ENCODE assay signal across 16 mouse cellular contexts in the genomic region with DNA sequence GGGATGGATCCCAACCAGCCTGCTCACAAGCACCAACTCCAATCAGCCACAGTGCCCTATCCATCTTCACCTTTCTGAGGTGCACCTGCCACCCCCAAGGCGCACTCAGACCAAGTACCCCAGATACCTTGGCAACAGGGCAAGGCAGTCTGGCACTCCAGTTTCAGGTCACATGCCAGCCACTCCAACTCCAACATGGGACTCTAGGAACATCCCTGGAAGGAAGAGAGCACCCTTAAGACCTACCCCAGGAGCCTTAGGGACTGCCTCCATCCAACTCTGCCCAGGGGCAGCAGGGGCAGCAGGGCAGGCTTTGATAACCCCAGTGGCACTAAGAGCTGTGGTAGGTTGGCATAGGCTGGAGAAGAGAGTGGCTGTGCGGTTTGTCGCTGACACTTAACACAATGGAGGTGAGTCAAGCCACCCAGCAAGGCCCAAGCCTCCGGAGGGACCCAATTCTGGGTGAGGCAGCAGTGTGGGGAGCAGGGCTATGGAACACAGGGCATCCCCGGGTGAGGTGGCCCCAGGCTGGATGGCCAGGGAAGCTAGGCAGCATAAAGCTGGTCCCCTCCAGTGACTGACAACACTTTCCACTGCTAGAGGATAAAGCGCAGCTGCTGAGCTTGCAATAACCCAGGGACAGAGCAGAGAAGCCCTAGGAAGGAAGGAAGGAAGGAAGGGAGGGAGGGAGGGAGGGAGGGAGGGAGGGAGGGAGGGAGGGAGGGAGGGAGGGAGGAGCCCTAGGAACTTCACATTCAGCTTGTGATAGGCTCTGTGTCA. TPM values are rescaled to one million over a fixed set of nuclear protein-coding genes. Genes with fewer than 3 reads are reported as not detected.
DNase-seq lines count a peak whose midpoint lies in the region; ATAC-seq and TF ChIP-seq lines count a peak whose summit lies in the region.
"Had no signal": no experiment of that assay in that cellular context is flagged by ENCODE, and none has a peak within 500 bp of the region (broad histone marks: within the 10 kb centered on the region; RNA-seq: fewer than 3 reads in every experiment).

No protein-coding gene starts in this region.

- DNase-seq in heart, embryonic 10.5 days (ENCODE audit: low spot score): no peak
- DNase-seq in heart, adult 18-20 months: no peak
- DNase-seq in kidney, postnatal 10 days: peak; percentile 49
- no peak for DNase-seq in kidney, postnatal 14 days
- no peak for DNase-seq in CH12.LX (ENCODE audit: extremely low read depth)
- no peak for DNase-seq in heart, postnatal 0 days (ENCODE audit: low spot score)
- no peak for DNase-seq in urinary bladder, postnatal 4 days (ENCODE audit: low spot score in 2 of 2)
- DNase-seq: adrenal gland, adult 8-10 months; cerebellum, adult 9-10 months; gastrocnemius, postnatal 36 days; kidney, adult 9 months; thymus, postnatal 36 days had no signal

- no peak overlapping the region for H3K4me3 ChIP-seq in heart, embryonic 10.5 days
- peak overlapping the region in 2 of 3 experiments; percentile 71 to 86 for H3K4me3 ChIP-seq in CH12.LX (replicated peaks in 1 of 3; ENCODE audit: low read depth in 2 of 3, low read length in 2 of 3, poor library complexity in 1 of 3)
- H3K4me3 ChIP-seq in heart, postnatal 0 days (ENCODE audit: low read depth, low read length): no peak overlapping the region
- H3K4me3 ChIP-seq: embryonic facial prominence, embryonic 13.5 days; neural tube, embryonic 13.5 days had no signal

- in situ Hi-C loops in CH12.LX (cut with MboI; ENCODE audit: low pct_ligation_motif_present, low pct_unique_long_range_greater_than_20kb, low sequenced_read_pairs): no loop called here

- peaks cover 23% of the 10 kb centered on the region for H3K36me3 ChIP-seq in heart, embryonic 10.5 days
- peaks cover 47 to 51% of the 10 kb centered on the region in 2 experiments for H3K36me3 ChIP-seq in CH12.LX (replicated peaks in 1 of 2; ENCODE audit: control insufficient read depth in 1 of 2, insufficient read depth in 1 of 2, low read length in 1 of 2)
- peaks cover 9% of the 10 kb centered on the region for H3K36me3 ChIP-seq in heart, postnatal 0 days (replicated peaks; ENCODE audit: control insufficient read depth, insufficient read depth, low read length)
- H3K36me3 ChIP-seq: neural tube, embryonic 13.5 days had no signal

- TF ChIP-seq CTCF in CH12.LX (conservative IDR thresholded peaks at IDR 0.05 in 1 of 2, IDR thresholded peaks at IDR 0.05 in 1 of 2; ENCODE audit: low read depth in 2 of 2, low read length in 2 of 2): no peak
- no peak for TF ChIP-seq CTCF in heart, postnatal 0 days (IDR thresholded peaks at IDR 0.05; ENCODE audit: low read depth)

- peak overlapping the region; percentile 74 for H3K4me2 ChIP-seq in CH12.LX (ENCODE audit: insufficient read depth, low read depth, poor library complexity, severe bottlenecking)
- peak overlapping the region; percentile 83; the same call in 1 of the 2 replicates for H3K4me2 ChIP-seq in heart, postnatal 0 days (ENCODE audit: low read depth, low read length)

- peak overlapping the region; percentile 39; the same call in 1 of the 2 replicates for H3K9ac ChIP-seq in CH12.LX (ENCODE audit: insufficient read depth, low read depth)
- H3K9ac ChIP-seq in heart, postnatal 0 days (replicated peaks; ENCODE audit: low read depth, low read length): no peak overlapping the region

- no peak for TF ChIP-seq RAD21 in CH12.LX (IDR thresholded peaks at IDR 0.05; ENCODE audit: low read depth, low read length)

- dilution Hi-C loops in CH12.LX (cut with MboI; ENCODE audit: extremely low pct_ligation_motif_present, extremely low pct_unique_long_range_greater_than_20kb, low sequenced_read_pairs): no loop called here

- H3K27ac ChIP-seq in heart, embryonic 10.5 days: peak overlapping the region; percentile 74
- peak overlapping the region; percentile 3; the same call in 1 of the 2 replicates for H3K27ac ChIP-seq in CH12.LX (ENCODE audit: insufficient read depth, low read depth)
- peak overlapping the region; percentile 21 for H3K27ac ChIP-seq in heart, postnatal 0 days (ENCODE audit: low read depth)
- H3K27ac ChIP-seq: embryonic facial prominence, embryonic 13.5 days; neural tube, embryonic 13.5 days had no signal

- 70% methylated on average over 6 of the region's 6 CpGs for WGBS in heart, embryonic 10.5 days
- 66% methylated on average over 6 of the region's 6 CpGs for WGBS in heart, postnatal 0 days

- H3K9me3 ChIP-seq in heart, embryonic 10.5 days: no peaks in the 10 kb centered on the region
- H3K9me3 ChIP-seq in CH12.LX (replicated peaks; ENCODE audit: low read length): peaks cover 2% of the 10 kb centered on the region
- H3K9me3 ChIP-seq in heart, postnatal 0 days (replicated peaks; ENCODE audit: control insufficient read depth, low read length): no peaks in the 10 kb centered on the region
- H3K9me3 ChIP-seq: embryonic facial prominence, embryonic 13.5 days; neural tube, embryonic 13.5 days had no signal

- TF ChIP-seq POLR2A in CH12.LX (IDR thresholded peaks at IDR 0.05; ENCODE audit: low read depth, low read length): no peak

- TF ChIP-seq EP300 in CH12.LX (IDR thresholded peaks at IDR 0.05; ENCODE audit: low read length): no peak
- TF ChIP-seq EP300 in heart, postnatal 0 days (IDR thresholded peaks at IDR 0.05; ENCODE audit: low read depth): no peak

- peaks cover 26% of the 10 kb centered on the region for H3K27me3 ChIP-seq in heart, embryonic 10.5 days (ENCODE audit: insufficient read depth, poor library complexity, severe bottlenecking)
- H3K27me3 ChIP-seq in CH12.LX (replicated peaks): no peaks in the 10 kb centered on the region
- H3K27me3 ChIP-seq in heart, postnatal 0 days (ENCODE audit: control insufficient read depth, insufficient read depth, low read length): no peaks in the 10 kb centered on the region

- peaks cover 80% of the 10 kb centered on the region for H3K79me2 ChIP-seq in CH12.LX (replicated peaks; ENCODE audit: control insufficient read depth, extremely low read depth, insufficient read depth, poor library complexity, severe bottlenecking)

- H3K4me1 ChIP-seq in heart, embryonic 10.5 days: peaks cover 76% of the 10 kb centered on the region
- H3K4me1 ChIP-seq in CH12.LX (ENCODE audit: control insufficient read depth in 1 of 2, insufficient read depth in 2 of 2): peaks cover 25 to 38% of the 10 kb centered on the region in 2 experiments
- peaks cover 34% of the 10 kb centered on the region; the same call in 1 of the 2 replicates for H3K4me1 ChIP-seq in heart, postnatal 0 days (ENCODE audit: control insufficient read depth, insufficient read depth)

- ATAC-seq in heart, postnatal 0 days (ENCODE audit: insufficient read depth, low read depth): no peak
- ATAC-seq in inflammation-experienced regulatory T-cells, adult 6 months: no peak
- ATAC-seq: forebrain, embryonic 14.5 days had no signal

TF ChIP-seq in CH12.LX, 34 proteins besides CTCF, POLR2A, EP300 and RAD21:
- TF ChIP-seq ELF1 (IDR thresholded peaks at IDR 0.05; ENCODE audit: low read depth, low read length): no peak
- no peak for TF ChIP-seq MEF2A (IDR thresholded peaks at IDR 0.05; ENCODE audit: borderline replicate concordance, low read depth, low read length)
TF ChIP-seq in CH12.LX: peak in this region for 0.

RNA-seq across cellular contexts. Expression of a gene that starts 4.9 kb away (rescaled TPM):
- 15.3 and 18.2 TPM in 2 replicates for polyA plus RNA-seq in heart, embryonic 10.5 days (2016; fragmentation: Nextera tagmentation; extraction: Ambion mirVana)
- total RNA-seq in heart, adult 18-20 months (2021): 10 to 100 TPM; 21.3 to 21.6 TPM
- total RNA-seq in CH12.LX (2012; rRNA removed): 27.8 and 35.4 TPM in 2 replicates
- total RNA-seq in CH12.LX (2014; rRNA removed): 21.3 and 22.8 TPM in 2 replicates
- 32.4 and 38.3 TPM in 2 replicates for polyA plus RNA-seq in CH12.LX (2012; ENCODE audit: insufficient read length, low read depth)
- total RNA-seq in heart, postnatal 0 days (2014; rRNA removed; ENCODE audit: low replicate concordance): 58.5 and 60.4 TPM in 2 replicates
- 10.1 and 11.4 TPM in 2 replicates for polyA plus RNA-seq in heart, postnatal 0 days (2015; fragmentation: Nextera tagmentation; extraction: Ambion mirVana)
- polyA plus RNA-seq in inflammation-experienced regulatory T-cells, adult 6 months (2017; shearing (Covaris generic)): 10 to 100 TPM in 2 of 3 experiments, 1 to 10 TPM in 1; 4.6 to 15.4 (median 13.6) TPM

RNA-seq across cellular contexts. Expression of a gene that starts 16.2 kb away (rescaled TPM):
- 20.1 and 32.4 TPM in 2 replicates for polyA plus RNA-seq in heart, embryonic 10.5 days (2016; fragmentation: Nextera tagmentation; extraction: Ambion mirVana)
- 1 to 10 TPM; 6.4 to 8.3 TPM for total RNA-seq in heart, adult 18-20 months (2021)
- total RNA-seq in CH12.LX (2012; rRNA removed): 3.7 and 4.5 TPM in 2 replicates
- total RNA-seq in CH12.LX (2014; rRNA removed): 1.8 and 2.0 TPM in 2 replicates
- polyA plus RNA-seq in CH12.LX (2012; ENCODE audit: insufficient read length, low read depth): 1.2 and 1.4 TPM in 2 replicates
- total RNA-seq in heart, postnatal 0 days (2014; rRNA removed; ENCODE audit: low replicate concordance): 25.2 and 32.2 TPM in 2 replicates
- polyA plus RNA-seq in heart, postnatal 0 days (2015; fragmentation: Nextera tagmentation; extraction: Ambion mirVana): 16.4 and 17.8 TPM in 2 replicates
- 1 to 10 TPM in 2 of 3 experiments, under 1 TPM in 1; 0.25 to 1.5 (median 1.0) TPM for polyA plus RNA-seq in inflammation-experienced regulatory T-cells, adult 6 months (2017; shearing (Covaris generic))

Comparison
In these comparisons a context has a peak if more than half of its experiments do, and no peak if none do; other contexts are left out.
1. H3K27ac ChIP-seq: peak in every context shown above with its lines; median percentile 74 in heart, embryonic 10.5 days; 21 in heart, postnatal 0 days; 3 in CH12.LX.
2. H3K4me3 ChIP-seq: peak in CH12.LX (2 of 3); none in heart, embryonic 10.5 days (single experiment) and heart, postnatal 0 days (single experiment).